Mouse (Mus musculus) lung, embryonic 14.5 days (tissue): Measurements from ENCODE around the gene Gnas. TPM values are rescaled to one million over a fixed set of nuclear protein-coding genes. Genes with fewer than 3 reads are reported as not detected.

Source experiments
- ATAC-seq: fragments of 200-750 bp; cut with Nextera tagmentation; 2 replicates; pipeline ENCODE4 v1.8.0; 2017; ENCODE audit warnings: mild to moderate bottlenecking, moderate TSS enrichment, moderate library complexity; ENCODE audit not compliant: insufficient read depth
- DNase-seq: peaks from one replicate; pipeline ENCODE4 v3.0.0-alpha.2; 2015
- H3K27ac ChIP-seq: fragments of 300-500 bp; sonication (generic); 2 replicates; pipeline ENCODE4 v1.5.1; 2014; ENCODE audit warnings: low read depth, mild to moderate bottlenecking, moderate library complexity
- H3K27me3 ChIP-seq: fragments of 300-500 bp; sonication (generic); 2 replicates; pipeline ENCODE4 v1.6.1; 2014; ENCODE audit warnings: low read length, control low read depth; ENCODE audit not compliant: insufficient read depth
- H3K36me3 ChIP-seq: fragments of 300-500 bp; sonication (generic); 2 replicates; pipeline ENCODE4 v1.6.1; 2014; ENCODE audit warnings: control low read depth; ENCODE audit not compliant: insufficient read depth
- H3K4me1 ChIP-seq: fragments of 300-500 bp; sonication (generic); 2 replicates; pipeline ENCODE4 v1.6.1; 2014; ENCODE audit warnings: antibody characterized with exemption, control low read depth; ENCODE audit not compliant: insufficient read depth
- H3K4me2 ChIP-seq: fragments of 300-500 bp; sonication (generic); 2 replicates; pipeline ENCODE4 v1.6.1; 2014; ENCODE audit warnings: mild to moderate bottlenecking
- H3K4me3 ChIP-seq: fragments of 300-500 bp; sonication (generic); 2 replicates; pipeline ENCODE4 v1.5.1; 2014; ENCODE audit warnings: low read depth, low read length
- H3K9ac ChIP-seq: fragments of 300-500 bp; sonication (generic); 2 replicates; pipeline ENCODE4 v1.6.1; 2014
- H3K9me3 ChIP-seq: fragments of 300-500 bp; sonication (generic); 2 replicates; pipeline ENCODE4 v1.6.1; 2016; ENCODE audit warnings: low read depth, low read length, control low read depth
- CTCF ChIP-seq: IDR thresholded peaks from 2 replicates; pipeline ENCODE4 v1.5.1; 2016; ENCODE audit warnings: antibody characterized with exemption, low read depth
- WGBS: fragments of 180-500 bp; shearing (Covaris S2); extraction: QIAGEN DNeasy Blood & Tissue Kit; methylation state at CpG from one replicate; pipeline ENCODE4 v1.1.7; 2014; 5-methylcytosine and 5-hydroxymethylcytosine counted together
- polyA plus RNA-seq: library from polyadenylated mRNA; unstranded; fragments of >200 nt; fragmentation: Nextera tagmentation; extraction: Ambion mirVana; gene quantifications from 2 replicates; pipeline ENCODE4 v1.2.1, GENCODE M21; 2014

Gene Gnas
- polyA plus RNA-seq, 1 experiment from 2014 or later: 2,011 TPM

- no peaks in the 10 kb centered on the region for H3K4me1 ChIP-seq
- no peak for TF ChIP-seq CTCF
- no peak overlapping the region for H3K27ac ChIP-seq
- DNase-seq (no peak), ATAC-seq (no peak)
- H3K4me3 ChIP-seq: peak overlapping the region; percentile 96
- H3K36me3 ChIP-seq: no peaks in the 10 kb centered on the region
- H3K9me3 ChIP-seq: peaks cover 12% of the 10 kb centered on the region; the same call in 1 of the 2 replicates
- no peaks in the 10 kb centered on the region for H3K27me3 ChIP-seq
- 51% methylated on average over 8 of the region's 8 CpGs for WGBS
- peak overlapping the region; percentile 76 for H3K4me2 ChIP-seq
- H3K9ac ChIP-seq: peak overlapping the region; percentile 30; the same call in 1 of the 2 replicates
Observed at GRCm38 (mm10) chr2:174326481-174326880, 42.4 kb downstream of the Gnas start.

- 50% methylated on average over 64 of the region's 64 CpGs for WGBS
- ATAC-seq (peak; percentile 35), DNase-seq (peak; percentile 85)
- H3K4me2 ChIP-seq: peak overlapping the region; percentile 76
- H3K4me1 ChIP-seq: no peaks in the 10 kb centered on the region
- H3K27me3 ChIP-seq: no peaks in the 10 kb centered on the region
- H3K9me3 ChIP-seq: peaks cover 12% of the 10 kb centered on the region; the same call in 1 of the 2 replicates
- TF ChIP-seq CTCF: no peak
- H3K36me3 ChIP-seq: no peaks in the 10 kb centered on the region
- H3K27ac ChIP-seq: peak overlapping the region; percentile 72; the same call in 1 of the 2 replicates
- peak overlapping the region; percentile 99 for H3K9ac ChIP-seq
- H3K4me3 ChIP-seq: peak overlapping the region; percentile 96
Observed at GRCm38 (mm10) chr2:174327295-174327981, 43.3 kb downstream of the Gnas start.

GRCm38 (mm10) chr2:174328358-174328905 lies 44.3 kb downstream of the Gnas start:
- H3K36me3 ChIP-seq: no peaks in the 10 kb centered on the region

GRCm38 (mm10) chr2:174328926-174329662 lies 45.0 kb downstream of the Gnas start:
- Histone ChIP-seq H3K9ac (peak overlapping the region; percentile 99), H3K9me3 (peaks cover 12% of the 10 kb centered on the region; the same call in 1 of the 2 replicates), H3K4me2 (peak overlapping the region; percentile 76), H3K4me3 (peak overlapping the region; percentile 96), H3K27ac (peak overlapping the region; percentile 100), H3K27me3 (no peaks in the 10 kb centered on the region), H3K36me3 (peaks cover 4% of the 10 kb centered on the region; the same call in 1 of the 2 replicates), H3K4me1 (0 out of 2 replicates have a peak, but pooled peaks cover 4% of the 10 kb centered on the region)
- ATAC-seq: peak; percentile 16
- 34% methylated on average over 54 of the region's 58 CpGs for WGBS
- 0 out of 2 replicates have a peak, but pooled peaks have one; percentile 17 for TF ChIP-seq CTCF
- DNase-seq: peak; percentile 49

More at GRCm38 (mm10) chr2:174328358-174328905, 44.3 kb downstream of the Gnas start:
- H3K9ac ChIP-seq: peak overlapping the region; percentile 99
- H3K4me3 ChIP-seq: peak overlapping the region; percentile 96
- TF ChIP-seq CTCF: no peak
- H3K27ac ChIP-seq: peak overlapping the region; percentile 100
- WGBS: 41% methylated on average over 46 of the region's 46 CpGs
- peaks cover 12% of the 10 kb centered on the region; the same call in 1 of the 2 replicates for H3K9me3 ChIP-seq
- no peaks in the 10 kb centered on the region for H3K27me3 ChIP-seq
- DNase-seq: peak; percentile 37
- H3K4me1 ChIP-seq: no peaks in the 10 kb centered on the region
- ATAC-seq: no peak
- H3K4me2 ChIP-seq: peak overlapping the region; percentile 76

- Histone ChIP-seq H3K9me3 (peaks cover 12% of the 10 kb centered on the region; the same call in 1 of the 2 replicates), H3K4me1 (peaks cover 11% of the 10 kb centered on the region)
- 1% methylated on average over 104 of the region's 131 CpGs for WGBS
Observed at GRCm38 (mm10) chr2:174329663-174330615, 45.8 kb downstream of the Gnas start.

More at GRCm38 (mm10) chr2:174329663-174330615, 45.8 kb downstream of the Gnas start:
- no peak; the same call in 1 of the 2 replicates for TF ChIP-seq CTCF
- H3K27ac ChIP-seq: peak overlapping the region; percentile 100
- no peaks in the 10 kb centered on the region for H3K27me3 ChIP-seq
- peak overlapping the region; percentile 99 for H3K9ac ChIP-seq
- ATAC-seq (peak; percentile 87), DNase-seq (peak; percentile 92)
- peak overlapping the region; percentile 76 for H3K4me2 ChIP-seq
- peaks cover 12% of the 10 kb centered on the region; the same call in 1 of the 2 replicates for H3K36me3 ChIP-seq
- H3K4me3 ChIP-seq: peak overlapping the region; percentile 96
